Mouse (Mus musculus): ENCODE measurements at regions not wholly inside any gene's neighbourhood (a gene's known extent, or its start where the extent isn't known, plus 50 kb on each side); places are given as distances from the start of the nearest gene placed in this dataset.

DNA sequence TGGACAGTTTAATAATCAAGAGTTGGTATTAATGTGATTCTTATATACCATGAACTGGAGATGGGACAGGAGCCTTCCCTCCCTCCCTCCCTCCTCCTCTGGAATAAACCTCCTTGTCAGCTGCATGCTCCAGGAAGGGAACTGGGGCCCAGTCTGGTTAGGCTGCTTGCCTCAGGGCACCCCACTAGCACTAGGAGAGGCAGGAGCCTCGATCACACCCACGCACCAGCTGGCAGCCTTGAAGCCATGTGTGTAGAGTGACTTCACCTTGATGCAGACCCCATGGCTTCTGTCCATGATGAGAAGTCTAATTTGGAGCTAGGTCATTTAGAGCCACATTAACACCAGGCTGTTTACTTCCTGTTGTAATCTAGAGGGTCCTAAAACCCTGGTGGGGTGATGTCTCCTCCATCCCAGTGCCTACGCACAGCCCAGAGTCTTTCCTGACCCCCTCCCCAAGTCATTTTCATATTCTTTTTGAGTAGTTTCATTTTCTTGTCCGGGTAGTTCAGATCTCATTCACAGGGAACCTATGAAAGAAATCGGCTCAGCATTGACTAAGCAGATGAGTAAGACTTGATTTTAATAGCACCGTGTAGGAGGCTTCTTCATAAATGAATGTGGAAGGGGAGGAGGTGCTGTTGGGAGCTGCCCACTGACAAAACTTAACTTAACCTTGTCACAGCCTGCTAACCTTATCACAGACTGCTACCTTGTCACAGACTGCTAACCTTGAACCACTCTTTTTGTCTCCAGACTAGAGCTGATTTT, 125.6 kb upstream of the Spdye4c start:
- intact Hi-C loops (cut with DNase I), result no loop called here

DNA sequence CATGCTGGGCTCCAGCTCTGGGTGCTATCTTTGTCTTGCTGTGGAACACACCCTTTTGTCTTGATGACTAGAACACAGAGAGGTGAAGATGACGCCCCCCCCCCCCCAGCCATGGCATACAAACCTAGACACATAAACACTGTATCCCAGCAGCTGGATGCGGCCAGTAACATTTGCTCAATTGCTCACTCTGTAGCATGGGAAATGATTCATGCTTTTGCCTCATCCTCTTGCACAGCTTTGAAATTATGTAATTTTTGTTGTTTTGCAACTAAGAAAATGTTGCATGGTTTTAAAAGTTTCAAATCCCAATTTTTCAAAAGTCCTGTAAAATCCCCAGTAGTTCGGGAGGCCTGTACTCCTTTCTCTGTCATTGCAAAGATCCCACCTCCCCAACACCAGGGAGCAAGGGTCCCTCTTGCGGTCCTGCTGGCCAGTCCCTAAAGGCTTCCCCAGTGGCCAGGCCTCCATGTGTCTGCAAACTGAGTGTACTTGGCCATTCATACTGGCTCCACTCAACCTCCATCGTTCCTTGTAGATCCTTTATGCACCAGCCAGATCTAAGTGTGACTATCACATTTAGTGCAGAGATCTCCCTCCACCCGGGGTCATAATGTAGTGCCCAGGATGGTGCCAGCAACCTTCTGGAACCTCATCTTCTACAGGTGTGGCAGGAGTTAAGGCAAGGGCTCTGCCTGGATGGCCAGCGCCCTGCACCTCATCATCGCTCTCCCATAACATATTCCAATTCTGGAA, 123.3 kb upstream of the Spdye4c start:
- intact Hi-C loops (cut with DNase I), result no loop called here

DNA sequence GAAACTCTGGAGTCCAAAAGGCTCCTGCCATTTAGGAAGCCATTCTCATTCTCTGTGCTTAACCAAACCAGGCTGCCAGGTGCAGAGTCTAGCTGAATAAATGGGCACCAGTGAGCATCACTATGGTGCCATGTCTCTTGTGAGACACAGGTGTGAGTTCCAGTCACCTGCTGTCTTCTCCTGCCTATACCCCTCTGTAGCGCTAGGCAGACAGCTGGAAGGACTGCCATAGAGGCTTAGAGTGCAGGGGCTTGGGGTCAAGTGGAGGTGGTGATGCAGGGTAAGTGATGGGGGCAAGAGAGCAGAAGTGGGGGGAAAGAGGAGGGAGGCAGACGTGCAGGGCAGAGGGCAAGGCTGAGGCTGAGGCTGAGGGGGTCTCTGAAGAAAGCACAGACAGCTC, 122.7 kb upstream of the Spdye4c start:
- intact Hi-C loops (cut with DNase I), result no loop called here

DNA sequence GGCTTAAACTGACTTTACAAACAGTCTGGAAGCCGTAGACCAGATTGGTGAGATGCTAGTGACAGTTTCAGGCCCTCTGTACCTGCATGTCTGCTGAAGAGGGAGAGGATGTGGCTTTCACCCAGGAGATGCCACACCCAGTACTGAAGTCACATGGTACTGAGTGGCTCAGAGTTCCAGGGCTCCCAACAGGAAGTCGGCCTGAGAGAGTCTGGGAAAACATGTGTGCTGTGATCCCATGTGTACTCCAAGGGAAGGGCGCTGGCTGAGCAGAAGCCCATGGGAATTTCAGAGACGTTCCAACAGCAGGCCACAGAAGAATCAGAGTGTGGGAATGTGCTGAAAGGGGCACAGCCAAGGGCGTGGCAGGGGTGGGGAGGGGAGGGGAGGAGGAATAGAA, 120.7 kb upstream of the Spdye4c start:
- intact Hi-C loops (cut with DNase I), result no loop called here

- intact Hi-C loops (cut with DNase I), result no loop called here
Observed at GRCm38 (mm10) chr2:128473241-128473954, 117.6 kb upstream of the Spdye4c start.

DNA sequence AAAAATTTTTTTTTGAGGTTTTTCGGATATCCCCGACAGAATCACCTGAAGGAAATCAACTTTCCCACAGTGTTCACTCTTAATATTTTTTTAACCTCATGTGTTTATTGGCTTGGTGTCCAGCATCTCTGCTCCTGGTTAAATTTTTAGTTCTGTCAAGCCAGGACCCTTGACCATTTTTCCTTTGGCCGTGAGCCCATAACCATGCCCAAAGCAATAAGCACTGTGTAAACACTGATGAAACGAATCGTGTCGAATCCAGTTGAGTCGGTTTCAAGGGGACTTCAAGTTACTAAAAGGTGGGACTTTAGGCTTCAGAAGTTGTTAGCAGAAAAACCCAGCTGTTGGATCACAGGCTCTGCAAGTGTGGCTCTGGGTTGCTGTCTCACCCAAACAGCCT, 117.0 kb upstream of the Spdye4c start:
- intact Hi-C loops (cut with DNase I), result no loop called here

- intact Hi-C loops (cut with DNase I), result no loop called here
Observed at GRCm38 (mm10) chr2:128477242-128477641, 113.8 kb upstream of the Spdye4c start.

DNA sequence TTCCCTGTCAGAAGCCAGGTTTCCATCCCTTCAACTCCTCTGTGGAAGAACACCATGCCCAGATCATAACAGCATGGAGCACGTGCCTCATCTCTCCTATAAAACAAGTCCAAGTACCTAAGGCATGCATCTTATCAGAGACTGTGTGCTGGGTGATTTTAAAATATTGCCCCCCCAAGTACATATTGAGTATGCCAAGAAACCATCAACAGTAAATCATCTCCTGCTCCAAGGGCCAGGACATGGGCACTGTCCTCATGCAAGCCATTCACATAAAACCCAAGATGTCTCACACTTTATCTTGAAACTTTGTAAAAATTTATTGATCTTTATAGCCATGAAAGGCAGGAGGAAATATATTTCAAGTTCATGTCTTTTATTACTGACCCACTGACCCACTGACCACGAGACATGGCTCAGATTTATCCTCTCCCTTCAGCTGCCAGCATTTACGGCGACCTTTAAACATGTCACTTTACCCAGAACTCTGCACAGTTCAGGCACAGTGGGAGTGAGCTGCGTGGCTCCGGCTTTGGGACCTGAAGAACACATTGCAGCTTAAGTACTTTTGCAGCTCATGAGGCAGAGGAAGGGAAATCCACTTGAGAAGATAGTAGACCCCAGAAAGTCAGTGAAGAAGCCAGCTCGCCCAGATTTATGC, 99.7 kb upstream of the Spdye4c start:
- intact Hi-C loops (cut with DNase I), result no loop called here

DNA sequence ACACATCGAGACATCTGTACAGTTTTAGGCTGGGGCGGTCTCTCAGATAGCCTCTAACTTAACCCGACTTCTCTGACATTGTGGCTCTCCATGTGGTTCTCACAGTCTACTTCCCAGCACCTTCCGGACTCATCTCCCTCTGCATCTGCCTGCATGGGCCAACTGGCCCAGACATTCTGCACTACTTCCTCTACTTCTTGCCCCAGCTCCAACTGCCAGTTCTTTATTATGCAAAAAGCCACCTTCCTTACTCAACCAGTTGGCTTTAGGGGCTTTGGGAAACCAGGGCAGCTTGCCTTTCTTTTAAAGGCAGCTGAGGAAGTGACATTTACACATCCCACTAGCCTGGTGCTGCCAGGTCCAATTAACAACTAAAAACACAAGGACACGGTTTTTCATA, 97.1 kb upstream of the Spdye4c start:
- intact Hi-C loops (cut with DNase I), result no loop called here

GRCm38 (mm10) chr2:128497891-128498290, 93.1 kb upstream of the Spdye4c start:
- intact Hi-C loops (cut with DNase I), result no loop called here

DNA sequence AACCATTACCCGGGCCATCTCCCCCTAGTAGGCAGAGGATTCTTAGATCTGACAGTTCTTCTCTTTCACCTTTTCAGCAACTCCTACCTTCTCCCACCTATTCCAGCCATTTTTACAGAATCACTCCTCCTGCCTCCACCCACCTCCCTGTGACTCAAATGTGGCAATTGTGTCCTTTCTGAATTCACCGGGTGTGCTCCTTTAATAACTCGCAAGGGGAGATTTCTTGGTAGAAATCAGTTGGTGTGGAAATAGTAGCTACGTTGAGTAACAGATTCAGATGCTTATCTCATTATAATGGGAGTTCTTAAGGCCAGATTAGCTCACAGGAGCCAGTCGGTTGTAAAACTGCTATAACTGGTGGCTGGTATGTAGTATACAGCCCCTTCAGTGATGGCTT, 92.4 kb upstream of the Spdye4c start:
- intact Hi-C loops (cut with DNase I), result no loop called here

DNA sequence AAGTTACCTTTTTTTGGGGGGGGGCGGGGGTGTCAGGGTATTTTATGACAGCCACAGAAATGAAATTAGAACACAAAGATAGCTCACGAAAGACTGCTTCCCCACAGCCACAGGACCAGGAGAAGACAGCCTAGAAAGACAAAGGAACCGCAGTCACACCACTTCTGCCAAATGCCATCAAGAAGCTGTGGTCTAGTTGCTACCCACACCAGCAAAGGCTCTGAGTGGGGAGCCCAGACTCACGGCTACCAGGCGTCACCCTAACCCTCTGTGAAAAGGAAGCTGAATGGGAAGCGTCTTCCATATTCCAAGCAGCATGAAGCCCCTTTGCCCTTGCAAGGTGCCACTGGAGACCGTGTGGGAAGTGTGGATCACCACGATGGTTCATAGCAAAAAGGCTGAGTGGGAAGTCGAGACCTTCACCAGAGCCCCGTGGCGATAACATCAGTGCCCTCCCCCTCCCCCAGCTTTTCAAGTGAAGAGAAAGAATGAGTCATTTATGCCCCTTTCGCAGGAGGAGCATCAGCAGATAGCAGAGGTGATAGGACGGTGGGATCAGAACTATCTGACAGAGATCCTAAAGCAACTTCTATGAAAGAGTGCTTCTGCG, 91.3 kb upstream of the Spdye4c start:
- intact Hi-C loops (cut with DNase I), result no loop called here

DNA sequence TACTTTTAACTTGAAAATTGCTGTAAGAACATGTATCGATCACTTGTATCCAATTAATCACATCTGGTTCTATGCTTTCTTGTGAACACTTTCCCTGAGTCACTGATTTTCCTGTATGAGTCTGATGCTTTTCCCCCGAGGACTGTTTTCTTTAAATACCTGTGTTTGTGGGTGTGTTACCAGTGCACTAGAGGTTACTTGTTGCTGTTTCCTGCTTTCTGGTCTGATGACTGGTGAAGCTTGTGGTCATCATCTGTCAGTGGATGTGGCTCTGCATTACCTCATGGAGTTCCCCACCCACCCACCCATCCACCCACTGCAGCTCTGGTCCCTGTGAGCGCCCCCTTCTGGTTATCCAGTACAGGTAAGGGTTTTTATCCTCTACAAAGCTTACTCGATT, 88.3 kb upstream of the Spdye4c start:
- intact Hi-C loops (cut with DNase I), result no loop called here

DNA sequence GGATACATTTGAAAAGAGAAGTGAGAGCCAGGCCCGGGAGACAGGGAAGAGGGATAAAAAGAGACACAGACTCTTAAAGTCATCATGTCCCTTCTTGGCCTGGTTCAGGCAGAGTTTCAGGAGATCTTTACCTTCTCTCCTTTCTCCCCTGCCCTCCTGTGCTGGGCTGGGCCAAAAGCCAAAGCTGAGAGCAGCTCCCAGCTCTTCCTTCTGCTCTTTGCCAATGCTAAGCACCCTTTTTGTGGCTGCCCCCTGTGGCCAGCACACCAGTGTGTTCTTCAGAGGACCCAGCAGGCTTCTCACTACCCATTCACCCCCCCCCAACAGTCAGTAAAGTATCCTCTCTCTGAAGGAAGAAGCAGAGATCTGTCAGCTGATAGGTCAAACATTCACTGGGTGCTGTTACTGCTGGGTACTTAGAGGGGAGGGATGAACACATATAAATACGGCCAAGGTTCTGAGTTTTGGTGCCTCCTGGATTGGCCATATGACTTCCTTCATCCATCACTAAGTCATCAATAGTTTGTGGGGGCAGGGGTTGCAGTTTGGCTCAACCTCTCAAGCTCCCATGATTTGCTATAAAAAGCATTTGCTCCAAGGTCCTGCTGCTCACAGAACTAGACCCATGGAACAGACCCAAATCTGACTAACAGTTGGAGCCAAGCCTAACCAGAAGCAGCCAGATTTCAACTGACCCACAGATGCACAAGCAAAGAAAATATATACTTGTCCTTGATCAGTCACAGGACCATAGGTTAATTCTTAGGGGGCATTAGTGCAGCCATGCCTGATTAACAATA, 87.7 kb upstream of the Spdye4c start:
- intact Hi-C loops (cut with DNase I), result no loop called here

- intact Hi-C loops (cut with DNase I), result no loop called here
Observed at GRCm38 (mm10) chr2:128507591-128508243, 83.3 kb upstream of the Spdye4c start.

DNA sequence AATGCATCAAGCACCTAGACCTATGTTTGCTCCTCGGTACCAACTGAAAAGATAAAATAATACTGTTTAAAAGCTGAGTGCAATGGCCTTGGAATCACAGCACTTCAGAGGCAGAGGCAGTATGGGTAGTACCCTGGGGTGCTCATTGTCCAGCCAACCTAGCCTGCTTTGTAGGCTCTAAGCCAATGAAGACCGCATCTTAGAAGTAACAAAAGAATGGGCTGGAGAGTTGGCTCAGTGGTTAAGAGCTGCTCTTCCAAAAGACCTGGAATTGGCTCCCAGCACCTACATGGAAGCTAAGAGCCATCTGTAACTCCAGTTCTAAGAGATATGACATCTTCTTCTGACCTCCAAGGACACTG, 82.8 kb upstream of the Spdye4c start:
- intact Hi-C loops (cut with DNase I), result no loop called here

GRCm38 (mm10) chr2:128511291-128511690, 79.7 kb upstream of the Spdye4c start:
- intact Hi-C loops (cut with DNase I), result no loop called here

GRCm38 (mm10) chr2:128512852-128513251, 78.2 kb upstream of the Spdye4c start:
- intact Hi-C loops (cut with DNase I), result no loop called here

DNA sequence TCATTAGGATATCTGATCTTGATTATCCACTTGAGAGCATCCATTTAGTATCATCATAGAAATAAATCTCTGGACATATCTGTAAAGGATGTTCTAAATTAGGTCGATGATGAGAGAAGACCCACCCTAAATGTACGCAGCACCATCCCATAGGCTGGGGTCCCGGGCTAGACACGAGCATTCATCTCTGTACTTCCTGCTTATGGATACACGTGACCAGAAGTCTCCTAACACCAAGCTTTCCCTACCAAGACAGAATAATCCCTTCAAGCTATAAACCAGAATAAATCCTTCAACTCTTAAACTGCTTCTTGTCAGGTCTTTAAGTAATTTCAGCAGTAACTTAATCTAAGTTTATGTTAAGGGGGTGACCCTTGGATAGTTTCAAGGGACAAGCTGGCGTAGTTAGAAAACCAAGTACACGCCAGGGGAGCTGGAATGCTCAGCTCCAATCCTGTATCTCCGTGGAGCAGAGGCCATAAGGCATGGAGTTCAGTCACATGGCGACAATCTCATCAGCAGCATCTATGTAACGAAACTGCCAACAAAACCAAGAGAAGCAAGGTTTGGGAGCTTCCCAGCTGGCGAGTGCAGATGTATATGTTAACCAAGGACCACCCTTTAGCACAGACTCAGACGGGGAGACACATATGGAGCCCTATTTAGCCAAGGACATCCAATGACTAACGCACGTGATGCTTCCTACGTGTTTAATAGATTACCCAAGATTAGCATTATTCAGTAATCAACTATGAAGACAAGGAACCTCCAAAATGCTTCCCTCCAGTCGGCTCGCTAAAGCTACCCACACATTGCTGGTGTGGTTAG, 76.3 kb upstream of the Spdye4c start:
- intact Hi-C loops (cut with DNase I), result no loop called here
